In the genomic region with DNA sequence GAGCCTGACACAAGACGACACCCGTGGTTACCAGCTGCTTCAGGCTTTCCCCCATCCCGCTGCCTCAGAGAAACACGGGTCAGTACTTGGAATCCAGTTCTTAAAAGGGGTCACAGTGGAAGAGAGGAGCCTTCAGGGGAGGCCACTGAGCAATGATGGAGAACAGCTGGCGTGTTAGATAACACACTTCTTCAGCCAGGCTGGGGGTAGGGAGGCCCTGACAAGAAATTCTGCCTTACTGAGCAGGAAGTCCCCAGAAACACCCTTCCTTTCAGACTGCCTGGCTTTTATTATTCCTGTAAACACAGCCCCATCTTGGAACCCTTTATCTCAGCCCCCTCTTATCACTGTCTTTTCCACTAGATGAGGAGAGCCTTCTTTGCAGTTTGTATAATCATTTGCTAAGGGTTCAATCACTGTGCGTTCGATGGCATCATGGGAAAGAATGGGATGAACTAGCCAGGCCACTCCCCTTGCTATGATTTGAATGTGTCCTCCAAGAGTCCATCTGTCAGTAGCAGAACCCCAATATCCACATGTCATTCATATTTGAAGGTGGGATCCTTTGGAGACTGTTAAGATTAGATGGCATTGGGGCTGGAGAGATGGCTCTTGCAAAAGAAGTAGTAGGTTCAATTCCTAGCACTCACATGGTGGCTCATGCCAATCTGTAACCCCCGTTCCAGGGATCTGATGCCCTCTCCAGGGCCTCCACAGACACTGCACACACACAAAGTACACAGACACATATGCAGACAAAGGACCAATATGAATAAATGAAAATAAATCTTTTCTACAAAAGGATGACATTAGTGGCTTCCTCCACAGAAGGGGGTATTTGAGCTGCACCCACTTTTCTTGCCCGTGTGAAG, we compare ENCODE assay signal across 10 mouse cellular contexts. TPM values are rescaled to one million over a fixed set of nuclear protein-coding genes. Genes with fewer than 3 reads are reported as not detected.
DNase-seq lines count a peak whose midpoint lies in the region; ATAC-seq lines count a peak whose summit lies in the region.
"Had no signal": no experiment of that assay in that cellular context is flagged by ENCODE, and none has a peak within 500 bp of the region (broad histone marks: within the 10 kb centered on the region; RNA-seq: fewer than 3 reads in every experiment).

No protein-coding gene starts in this region.

- H3K9ac ChIP-seq in forebrain, embryonic 16.5 days (replicated peaks; ENCODE audit: low read depth, low read length): no peak overlapping the region
- H3K9ac ChIP-seq: embryonic facial prominence, embryonic 13.5 days; neural tube, embryonic 13.5 days had no signal

- H3K4me1 ChIP-seq in forebrain, embryonic 10.5 days: peaks cover 40% of the 10 kb centered on the region
- H3K4me1 ChIP-seq in forebrain, embryonic 16.5 days (replicated peaks; ENCODE audit: control insufficient read depth, insufficient read depth, low read length): peaks cover 7% of the 10 kb centered on the region
- H3K4me1 ChIP-seq: embryonic facial prominence, embryonic 13.5 days had no signal

- no peaks in the 10 kb centered on the region for H3K9me3 ChIP-seq in forebrain, embryonic 10.5 days
- H3K9me3 ChIP-seq in forebrain, embryonic 16.5 days (ENCODE audit: control insufficient read depth, low read length): no peaks in the 10 kb centered on the region
- H3K9me3 ChIP-seq: embryonic facial prominence, embryonic 13.5 days; neural tube, embryonic 13.5 days had no signal

- no peak for ATAC-seq in forebrain, embryonic 16.5 days
- peak; percentile 94 for ATAC-seq in erythroblast, adult 5-6 weeks (replicated peaks; ENCODE audit: low FRiP score, poor library complexity, severe bottlenecking)

- H3K4me2 ChIP-seq in forebrain, embryonic 16.5 days (ENCODE audit: low read length): no peak overlapping the region
- H3K4me2 ChIP-seq: embryonic facial prominence, embryonic 13.5 days; neural tube, embryonic 13.5 days had no signal

- H3K4me3 ChIP-seq in forebrain, embryonic 10.5 days: no peak overlapping the region
- no peak overlapping the region for H3K4me3 ChIP-seq in forebrain, embryonic 16.5 days (replicated peaks; ENCODE audit: low read length)
- H3K4me3 ChIP-seq: embryonic facial prominence, embryonic 13.5 days; neural tube, embryonic 13.5 days had no signal

- WGBS in forebrain, embryonic 10.5 days: 71% methylated on average over 9 of the region's 9 CpGs
- WGBS in forebrain, embryonic 16.5 days: 78% methylated on average over 9 of the region's 9 CpGs

- no peak for DNase-seq in forebrain, embryonic 10.5 days (ENCODE audit: extremely low spot score, low spot score)
- DNase-seq in kidney, adult 18-20 months: peak; percentile 18
- DNase-seq in lung, postnatal 14 days: peak; percentile 55
- no peak for DNase-seq in layer of hippocampus, adult 11-12 months (ENCODE audit: low spot score)
- no peak for DNase-seq in right cerebral cortex, adult 2 months (ENCODE audit: low spot score in 2 of 2)
- no peak for DNase-seq in thymus, postnatal 0 days (ENCODE audit: low spot score)

- H3K27me3 ChIP-seq in forebrain, embryonic 10.5 days (ENCODE audit: poor library complexity, severe bottlenecking): peaks cover 15% of the 10 kb centered on the region
- H3K27me3 ChIP-seq in forebrain, embryonic 16.5 days (replicated peaks; ENCODE audit: control insufficient read depth, insufficient read depth, low read length): no peaks in the 10 kb centered on the region
- H3K27me3 ChIP-seq: embryonic facial prominence, embryonic 13.5 days; neural tube, embryonic 13.5 days had no signal

- H3K27ac ChIP-seq in forebrain, embryonic 10.5 days: 0 out of 2 replicates have a peak overlapping the region, but pooled peaks have one; percentile 15
- no peak overlapping the region for H3K27ac ChIP-seq in forebrain, embryonic 16.5 days (ENCODE audit: low read length)
- H3K27ac ChIP-seq: embryonic facial prominence, embryonic 13.5 days; neural tube, embryonic 13.5 days had no signal

- peaks cover 7% of the 10 kb centered on the region for H3K36me3 ChIP-seq in forebrain, embryonic 10.5 days (replicated peaks)
- H3K36me3 ChIP-seq in forebrain, embryonic 16.5 days (ENCODE audit: control insufficient read depth, insufficient read depth): no peaks in the 10 kb centered on the region
- H3K36me3 ChIP-seq: embryonic facial prominence, embryonic 13.5 days; neural tube, embryonic 13.5 days had no signal

RNA-seq across cellular contexts. Expression of a gene that starts 12.4 kb away (rescaled TPM):
- 1.8 and 2.1 TPM in 2 replicates for polyA plus RNA-seq in forebrain, embryonic 10.5 days (2016; fragmentation: Nextera tagmentation; extraction: Ambion mirVana)
- 9.5 and 11.1 TPM in 2 replicates for polyA plus RNA-seq in forebrain, embryonic 16.5 days (2015; fragmentation: Nextera tagmentation; extraction: Ambion mirVana)
- 16.9 and 19.0 TPM in 2 replicates for total RNA-seq in erythroblast, adult 5-6 weeks (2015; ENCODE audit: low replicate concordance)
- 18.7 and 40.6 TPM in 2 replicates for total RNA-seq in erythroblast, adult 5-6 weeks (2017; ENCODE audit: low replicate concordance)
- polyA plus RNA-seq in thymus, postnatal 0 days (2015; fragmentation: Nextera tagmentation; extraction: Ambion mirVana): 3.2 and 3.8 TPM in 2 replicates

Comparison
In these comparisons a context has a peak if more than half of its experiments do, and no peak if none do; other contexts are left out.
1. DNase-seq: peak in kidney, adult 18-20 months (single experiment) and lung, postnatal 14 days (single experiment); none in forebrain, embryonic 10.5 days (single experiment), layer of hippocampus, adult 11-12 months (single experiment), right cerebral cortex, adult 2 months (0 of 2) and thymus, postnatal 0 days (single experiment).